ENCODE assay signal across 20 mouse cellular contexts in genomic region chr5:43424551-43425257, GRCm38 (mm10).
DNase-seq lines count a peak whose midpoint lies in the region; ATAC-seq and TF ChIP-seq lines count a peak whose summit lies in the region.
"Had no signal": no experiment of that assay in that cellular context is flagged by ENCODE, and none has a peak within 500 bp of the region (broad histone marks: within the 10 kb centered on the region; RNA-seq: fewer than 3 reads in every experiment).

No protein-coding gene starts in this region.

- no peak for TF ChIP-seq POLR2A in lung, adult 2 months (IDR thresholded peaks at IDR 0.05; ENCODE audit: borderline replicate concordance, extremely low read depth, low read depth, low read length)

- no peak for DNase-seq in lung, adult 2 months
- DNase-seq in ZHBTc4 (ENCODE audit: low read depth, low spot score), result peak; percentile 45
- peak; percentile 12 to 47 for DNase-seq in lung, postnatal 4 days
- DNase-seq in thymus, postnatal 36 days, result peak; percentile 19 to 20
- no peak for DNase-seq in embryo, embryonic 10 days (ENCODE audit: low spot score)
- no peak for DNase-seq in left cerebral cortex, postnatal 4 days
- no peak for DNase-seq in cerebellum, postnatal 4 days (ENCODE audit: low spot score in 2 of 2)
- DNase-seq: adrenal gland, adult 8-10 months; B cell, adult 2 months; cerebellum, adult 11 months; cerebellum, postnatal 36 days; forebrain, postnatal 0 days; kidney, adult 11 months; kidney, postnatal 36 days; layer of hippocampus, adult 9-11 months had no signal

- intact Hi-C loops in left cerebral cortex, postnatal 4 days (cut with DNase I), result loop anchor here (5.0 kb wide), 1 partner anchor 208 kb away; no protein-coding TSS in a partner anchor

- H3K9ac ChIP-seq in lung, embryonic 16.5 days (ENCODE audit: low read length), result no peak overlapping the region
- H3K9ac ChIP-seq: forebrain, postnatal 0 days; hindbrain, embryonic 14.5 days; midbrain, embryonic 15.5 days had no signal

- 0 out of 2 replicates have a peak, but pooled peaks have one; percentile 23 for ATAC-seq in lung, embryonic 16.5 days (ENCODE audit: low read depth)
- ATAC-seq: forebrain, postnatal 0 days; midbrain, embryonic 15.5 days had no signal

- no peaks in the 10 kb centered on the region for H3K9me3 ChIP-seq in lung, embryonic 16.5 days (ENCODE audit: control insufficient read depth, low read length)
- H3K9me3 ChIP-seq: G1E; midbrain, embryonic 15.5 days had no signal

- no peak for TF ChIP-seq CTCF in lung, adult 2 months (IDR thresholded peaks at IDR 0.05; ENCODE audit: insufficient read depth, low read length)

- 70% methylated on average over 9 of the region's 9 CpGs for WGBS in lung, embryonic 16.5 days
- 42% methylated on average over 9 of the region's 9 CpGs for WGBS in lung, adult 2 months

- H3K4me2 ChIP-seq in lung, embryonic 16.5 days (ENCODE audit: low read depth, low read length), result no peak overlapping the region
- H3K4me2 ChIP-seq: hindbrain, embryonic 14.5 days; midbrain, embryonic 15.5 days had no signal

- no peak overlapping the region for H3K4me3 ChIP-seq in lung, embryonic 16.5 days (ENCODE audit: low read length)
- no peak overlapping the region for H3K4me3 ChIP-seq in lung, adult 2 months (replicated peaks; ENCODE audit: extremely low read depth, low read depth, low read length)
- H3K4me3 ChIP-seq: midbrain, embryonic 15.5 days had no signal

- no peaks in the 10 kb centered on the region for H3K36me3 ChIP-seq in lung, embryonic 16.5 days (ENCODE audit: control insufficient read depth, insufficient read depth, low read length)
- H3K36me3 ChIP-seq: G1E; midbrain, embryonic 15.5 days had no signal

- H3K27me3 ChIP-seq in lung, embryonic 16.5 days (ENCODE audit: control insufficient read depth, insufficient read depth, low read depth, low read length), result no peaks in the 10 kb centered on the region
- H3K27me3 ChIP-seq: midbrain, embryonic 15.5 days had no signal

- no peak overlapping the region for H3K27ac ChIP-seq in lung, embryonic 16.5 days (ENCODE audit: low read length)
- H3K27ac ChIP-seq: hindbrain, embryonic 14.5 days; midbrain, embryonic 15.5 days; stomach, postnatal 0 days had no signal

- no peaks in the 10 kb centered on the region for H3K4me1 ChIP-seq in lung, embryonic 16.5 days (replicated peaks; ENCODE audit: control insufficient read depth, insufficient read depth, low read length)
- H3K4me1 ChIP-seq in lung, adult 2 months (ENCODE audit: control insufficient read depth, insufficient read depth, low read length), result no peaks in the 10 kb centered on the region; the same call in 1 of the 2 replicates
- H3K4me1 ChIP-seq: midbrain, embryonic 15.5 days had no signal

Comparison
In these comparisons a context has a peak if more than half of its experiments do, and no peak if none do; other contexts are left out.
1. DNase-seq: peak in ZHBTc4 (single experiment), lung, postnatal 4 days (2 of 2) and thymus, postnatal 36 days (2 of 2); none in lung, adult 2 months (single experiment), embryo, embryonic 10 days (single experiment), left cerebral cortex, postnatal 4 days (single experiment) and cerebellum, postnatal 4 days (0 of 2).